Mouse (Mus musculus) c-Kit-positive CD71-positive TER-119-positive erythroid progenitor cells, embryonic 14.5 days (primary cell): ENCODE results near the gene Zswim4.

Experiments
- DNase-seq: peaks from one replicate; pipeline ENCODE4 v3.0.0-alpha.2; 2013; ENCODE audit warnings: low spot score

The Zswim4 gene

GRCm38 (mm10) chr8:84236998-84237473, at the start of gene Zswim4:
Zswim4 (minus strand) TSS chr8:84237055.
- DNase-seq, result peak; percentile 100

- DNase-seq, result peak; percentile 28
Measured at GRCm38 (mm10) chr8:84285665-84286064, 48.8 kb upstream of the Zswim4 start.

GRCm38 (mm10) chr8:84284608-84285063, 47.8 kb upstream of the Zswim4 start:
- DNase-seq, result no peak

- DNase-seq, result no peak
Measured at GRCm38 (mm10) chr8:84280777-84281176, 43.9 kb upstream of the Zswim4 start.

GRCm38 (mm10) chr8:84276447-84276846, 39.6 kb upstream of the Zswim4 start:
- no peak for DNase-seq

- no peak for DNase-seq
Measured at GRCm38 (mm10) chr8:84273968-84274367, 37.1 kb upstream of the Zswim4 start.

GRCm38 (mm10) chr8:84272302-84272701, 35.4 kb upstream of the Zswim4 start:
- no peak for DNase-seq

GRCm38 (mm10) chr8:84269950-84270773, 33.3 kb upstream of the Zswim4 start, which contains the start of gene Ccdc130:
Ccdc130 (minus strand) TSS chr8:84270380.
- DNase-seq, result peak; percentile 100

GRCm38 (mm10) chr8:84261098-84261497, 24.2 kb upstream of the Zswim4 start:
- no peak for DNase-seq

- peak; percentile 83 for DNase-seq
Measured at GRCm38 (mm10) chr8:84256822-84257610, 20.2 kb upstream of the Zswim4 start, which contains the start of gene Mri1. Mri1 (minus strand) TSS chr8:84257326.

- DNase-seq, result peak; percentile 54
Measured at GRCm38 (mm10) chr8:84256458-84256821, 19.6 kb upstream of the Zswim4 start.

- no peak for DNase-seq
Measured at GRCm38 (mm10) chr8:84255858-84256257, 19.0 kb upstream of the Zswim4 start.

GRCm38 (mm10) chr8:84249257-84250170, 12.7 kb upstream of the Zswim4 start, which contains the start of gene D8Ertd738e:
D8Ertd738e (minus strand) TSS chr8:84249719.
- peak; percentile 89 for DNase-seq

GRCm38 (mm10) chr8:84241821-84242220, 5.0 kb upstream of the Zswim4 start:
- DNase-seq, result no peak

GRCm38 (mm10) chr8:84241167-84241566, 4.3 kb upstream of the Zswim4 start:
- DNase-seq, result no peak

- no peak for DNase-seq
Measured at GRCm38 (mm10) chr8:84237542-84238229, 831 bp upstream of the Zswim4 start.

- no peak for DNase-seq
Measured at GRCm38 (mm10) chr8:84236410-84236997, 351 bp downstream of the Zswim4 start.

GRCm38 (mm10) chr8:84235746-84236409, 977 bp downstream of the Zswim4 start:
- DNase-seq, result no peak

GRCm38 (mm10) chr8:84233055-84233454, 3.8 kb downstream of the Zswim4 start:
- no peak for DNase-seq

GRCm38 (mm10) chr8:84230735-84231134, 6.1 kb downstream of the Zswim4 start:
- no peak for DNase-seq
